Mouse (Mus musculus): ENCODE measurements around the gene Wwc2.

DNA sequence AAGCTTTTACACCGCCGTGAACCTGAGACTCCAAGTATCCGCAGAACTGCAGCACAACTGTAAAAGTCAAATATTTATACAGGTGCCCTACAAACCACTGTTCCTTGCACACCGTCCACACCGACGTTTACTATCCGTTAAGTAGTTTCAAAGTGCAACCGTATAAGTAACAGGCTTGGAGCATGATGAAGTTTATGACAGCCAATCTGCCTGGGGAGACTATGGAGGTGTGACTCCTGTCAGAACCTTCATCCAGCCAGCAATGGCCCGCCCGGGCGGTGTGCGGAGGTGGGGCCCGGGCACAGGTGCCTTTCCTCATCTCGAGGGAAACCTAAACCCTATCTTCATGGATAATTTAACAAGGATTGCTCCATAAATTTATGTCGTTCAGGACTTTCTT lies 2.6 kb downstream of the Wwc2 start:
- TF ChIP-seq GATA1 (IDR thresholded peaks at IDR 0.05; ENCODE audit: low read length) (no peak), TAL1 (IDR thresholded peaks at IDR 0.05; ENCODE audit: low read length) (no peak)

Data from erythroblast, embryonic 14.5 days (primary cell).